In genomic region chr2:160651165-160651564, GRCm38 (mm10) we compare ENCODE assay signal across 24 mouse cellular contexts. TPM values are rescaled to one million over a fixed set of nuclear protein-coding genes. Genes with fewer than 3 reads are reported as not detected.
DNase-seq lines count a peak whose midpoint lies in the region; ATAC-seq and TF ChIP-seq lines count a peak whose summit lies in the region.
"Had no signal": no experiment of that assay in that cellular context is flagged by ENCODE, and none has a peak within 500 bp of the region (broad histone marks: within the 10 kb centered on the region; RNA-seq: fewer than 3 reads in every experiment).

No protein-coding gene starts in this region.

- TF ChIP-seq EP300 in liver, postnatal 0 days (IDR thresholded peaks at IDR 0.05; ENCODE audit: low read depth), result no peak

- peaks cover 25% of the 10 kb centered on the region for H3K36me3 ChIP-seq in forebrain, embryonic 14.5 days (ENCODE audit: control insufficient read depth, insufficient read depth, low read length)
- H3K36me3 ChIP-seq in forebrain, embryonic 10.5 days (replicated peaks), result peaks cover 59% of the 10 kb centered on the region
- peaks cover 58% of the 10 kb centered on the region for H3K36me3 ChIP-seq in liver, embryonic 12.5 days
- H3K36me3 ChIP-seq in liver, postnatal 0 days (replicated peaks; ENCODE audit: insufficient read depth, low read length), result peaks cover 21% of the 10 kb centered on the region

- intact Hi-C loops in gastrocnemius, adult 2 months (cut with DNase I), result no loop called here
- intact Hi-C loops in left cerebral cortex, postnatal 4 days (cut with DNase I), result loop anchor here (2.0 kb wide), 1 partner anchor 30 kb away; no protein-coding TSS in a partner anchor

- peaks cover 26% of the 10 kb centered on the region for H3K4me1 ChIP-seq in forebrain, embryonic 14.5 days (ENCODE audit: control insufficient read depth, insufficient read depth, low read length)
- peaks cover 36% of the 10 kb centered on the region for H3K4me1 ChIP-seq in forebrain, embryonic 10.5 days
- peaks cover 68% of the 10 kb centered on the region for H3K4me1 ChIP-seq in liver, embryonic 12.5 days
- peaks cover 20% of the 10 kb centered on the region for H3K4me1 ChIP-seq in liver, postnatal 0 days (ENCODE audit: insufficient read depth)

- no peak overlapping the region for H3K9ac ChIP-seq in forebrain, embryonic 14.5 days (ENCODE audit: low read length)
- H3K9ac ChIP-seq in liver, embryonic 12.5 days, result peak overlapping the region; percentile 2; the same call in 1 of the 2 replicates
- H3K9ac ChIP-seq in liver, postnatal 0 days (replicated peaks), result 0 out of 2 replicates have a peak overlapping the region, but pooled peaks have one; percentile 19
- H3K9ac ChIP-seq: embryonic facial prominence, embryonic 15.5 days; hindbrain, embryonic 12.5 days; intestine, embryonic 15.5 days; midbrain, embryonic 12.5 days; stomach, embryonic 15.5 days had no signal

- H3K27me3 ChIP-seq in forebrain, embryonic 14.5 days (replicated peaks; ENCODE audit: control insufficient read depth, insufficient read depth, low read length), result no peaks in the 10 kb centered on the region
- H3K27me3 ChIP-seq in forebrain, embryonic 10.5 days (ENCODE audit: poor library complexity, severe bottlenecking), result no peaks in the 10 kb centered on the region
- H3K27me3 ChIP-seq in liver, embryonic 12.5 days (replicated peaks), result no peaks in the 10 kb centered on the region
- H3K27me3 ChIP-seq in liver, postnatal 0 days (ENCODE audit: insufficient read depth, low read length), result no peaks in the 10 kb centered on the region
- H3K27me3 ChIP-seq: embryonic facial prominence, embryonic 15.5 days; hindbrain, embryonic 12.5 days; intestine, embryonic 15.5 days; midbrain, embryonic 12.5 days; stomach, embryonic 15.5 days had no signal

- H3K4me3 ChIP-seq in forebrain, embryonic 14.5 days (ENCODE audit: low read depth, low read length), result no peak overlapping the region
- no peak overlapping the region for H3K4me3 ChIP-seq in forebrain, embryonic 10.5 days
- peak overlapping the region; percentile 15 for H3K4me3 ChIP-seq in liver, embryonic 12.5 days
- no peak overlapping the region for H3K4me3 ChIP-seq in liver, postnatal 0 days (ENCODE audit: low read depth, low read length)
- no peak overlapping the region for H3K4me3 ChIP-seq in gastrocnemius, adult 2 months
- H3K4me3 ChIP-seq: embryonic facial prominence, embryonic 15.5 days; hindbrain, embryonic 12.5 days; intestine, embryonic 15.5 days; midbrain, embryonic 12.5 days; stomach, embryonic 15.5 days had no signal

- H3K9me3 ChIP-seq in forebrain, embryonic 14.5 days (replicated peaks; ENCODE audit: control insufficient read depth, low read length), result no peaks in the 10 kb centered on the region
- H3K9me3 ChIP-seq in forebrain, embryonic 10.5 days, result no peaks in the 10 kb centered on the region
- H3K9me3 ChIP-seq in liver, embryonic 12.5 days (replicated peaks), result no peaks in the 10 kb centered on the region
- H3K9me3 ChIP-seq in liver, postnatal 0 days (ENCODE audit: low read length), result no peaks in the 10 kb centered on the region
- H3K9me3 ChIP-seq: embryonic facial prominence, embryonic 15.5 days; hindbrain, embryonic 12.5 days; intestine, embryonic 15.5 days; midbrain, embryonic 12.5 days; stomach, embryonic 15.5 days had no signal

- no peak overlapping the region for H3K27ac ChIP-seq in forebrain, embryonic 14.5 days (ENCODE audit: low read depth, low read length)
- H3K27ac ChIP-seq in forebrain, embryonic 10.5 days, result no peak overlapping the region
- H3K27ac ChIP-seq in liver, embryonic 12.5 days, result peak overlapping the region; percentile 1; the same call in 1 of the 2 replicates
- no peak overlapping the region for H3K27ac ChIP-seq in liver, postnatal 0 days (ENCODE audit: low read depth)
- no peak overlapping the region for H3K27ac ChIP-seq in gastrocnemius, adult 2 months
- H3K27ac ChIP-seq: embryonic facial prominence, embryonic 15.5 days; hindbrain, embryonic 12.5 days; hindbrain, postnatal 0 days; intestine, embryonic 15.5 days; midbrain, embryonic 12.5 days; stomach, embryonic 15.5 days had no signal

- WGBS in forebrain, embryonic 14.5 days, result 83% methylated on average over 2 of the region's 2 CpGs
- 91% methylated on average over 2 of the region's 2 CpGs for WGBS in forebrain, embryonic 10.5 days
- WGBS in liver, embryonic 12.5 days (ENCODE audit: insufficient replicate concordance), result 42% methylated on average over 2 of the region's 2 CpGs
- WGBS in liver, postnatal 0 days (ENCODE audit: insufficient replicate concordance), result 46% methylated on average over 2 of the region's 2 CpGs

- TF ChIP-seq CTCF in liver, postnatal 0 days (IDR thresholded peaks at IDR 0.05; ENCODE audit: low read depth), result no peak
- TF ChIP-seq CTCF in gastrocnemius, adult 2 months (IDR thresholded peaks at IDR 0.05), result no peak

- H3K4me2 ChIP-seq in forebrain, embryonic 14.5 days (ENCODE audit: low read length), result 0 out of 2 replicates have a peak overlapping the region, but pooled peaks have one; percentile 13
- H3K4me2 ChIP-seq in liver, embryonic 12.5 days, result peak overlapping the region; percentile 50
- peak overlapping the region; percentile 41 for H3K4me2 ChIP-seq in liver, postnatal 0 days (ENCODE audit: low read depth, low read length)
- H3K4me2 ChIP-seq: embryonic facial prominence, embryonic 15.5 days; hindbrain, embryonic 12.5 days; intestine, embryonic 15.5 days; midbrain, embryonic 12.5 days; stomach, embryonic 15.5 days had no signal

- ATAC-seq in forebrain, embryonic 14.5 days, result no peak
- peak; percentile 77 for ATAC-seq in liver, embryonic 12.5 days
- no peak for ATAC-seq in liver, postnatal 0 days
- no peak for ATAC-seq in granulocyte monocyte progenitor cell, adult 5-6 weeks (replicated peaks; ENCODE audit: poor library complexity, severe bottlenecking)
- ATAC-seq: hindbrain, postnatal 0 days; intestine, embryonic 15.5 days had no signal

- no peak for DNase-seq in forebrain, embryonic 14.5 days (ENCODE audit: low spot score)
- DNase-seq in forebrain, embryonic 10.5 days (ENCODE audit: extremely low spot score, low spot score), result no peak
- DNase-seq in c-Kit-positive CD71-positive TER-119-positive erythroid progenitor cells, embryonic 14.5 days (ENCODE audit: low spot score), result peak; percentile 54
- DNase-seq in liver, postnatal 0 days, result no peak
- no peak for DNase-seq in gastrocnemius, adult 2 months
- DNase-seq in left cerebral cortex, postnatal 4 days, result no peak
- DNase-seq: adrenal gland, postnatal 25 days; cerebellum, adult 2 months; cerebellum, postnatal 14 days; gastrocnemius, postnatal 25 days; heart, postnatal 36 days; kidney, adult 9 months; kidney, postnatal 10 days; layer of hippocampus, postnatal 36 days; lung, postnatal 36 days; right cerebral cortex, postnatal 25 days had no signal

RNA-seq across cellular contexts. Expression of gene Top1, which starts 5.5 kb away (rescaled TPM):
- 84.0 and 85.1 TPM in 2 replicates for polyA plus RNA-seq in forebrain, embryonic 14.5 days (2014; fragmentation: Nextera tagmentation; extraction: Ambion mirVana)
- polyA plus RNA-seq in forebrain, embryonic 10.5 days (2016; fragmentation: Nextera tagmentation; extraction: Ambion mirVana), result 113 and 118 TPM in 2 replicates
- polyA plus RNA-seq in liver, embryonic 12.5 days (2016; fragmentation: Nextera tagmentation; extraction: Ambion mirVana), result 83.7 and 87.7 TPM in 2 replicates
- polyA plus RNA-seq in liver, postnatal 0 days (2015; fragmentation: Nextera tagmentation; extraction: Ambion mirVana), result 30.1 and 30.5 TPM in 2 replicates
- total RNA-seq in granulocyte monocyte progenitor cell, adult 5-6 weeks (2014; fragmentation: Nextera tagmentation), result 85.0 and 98.9 TPM in 2 replicates
- 154 and 157 TPM in 2 replicates for total RNA-seq in granulocyte monocyte progenitor cell, adult 5-6 weeks (2017)
- total RNA-seq in gastrocnemius, adult 2 months (2021), result 10 to 100 TPM; 39.5 to 53.2 TPM
- total RNA-seq in left cerebral cortex, postnatal 4 days (2021), result 100 to 1,000 TPM; 105 to 122 TPM
